ENCODE assay signal across 8 mouse cellular contexts in the genomic region with DNA sequence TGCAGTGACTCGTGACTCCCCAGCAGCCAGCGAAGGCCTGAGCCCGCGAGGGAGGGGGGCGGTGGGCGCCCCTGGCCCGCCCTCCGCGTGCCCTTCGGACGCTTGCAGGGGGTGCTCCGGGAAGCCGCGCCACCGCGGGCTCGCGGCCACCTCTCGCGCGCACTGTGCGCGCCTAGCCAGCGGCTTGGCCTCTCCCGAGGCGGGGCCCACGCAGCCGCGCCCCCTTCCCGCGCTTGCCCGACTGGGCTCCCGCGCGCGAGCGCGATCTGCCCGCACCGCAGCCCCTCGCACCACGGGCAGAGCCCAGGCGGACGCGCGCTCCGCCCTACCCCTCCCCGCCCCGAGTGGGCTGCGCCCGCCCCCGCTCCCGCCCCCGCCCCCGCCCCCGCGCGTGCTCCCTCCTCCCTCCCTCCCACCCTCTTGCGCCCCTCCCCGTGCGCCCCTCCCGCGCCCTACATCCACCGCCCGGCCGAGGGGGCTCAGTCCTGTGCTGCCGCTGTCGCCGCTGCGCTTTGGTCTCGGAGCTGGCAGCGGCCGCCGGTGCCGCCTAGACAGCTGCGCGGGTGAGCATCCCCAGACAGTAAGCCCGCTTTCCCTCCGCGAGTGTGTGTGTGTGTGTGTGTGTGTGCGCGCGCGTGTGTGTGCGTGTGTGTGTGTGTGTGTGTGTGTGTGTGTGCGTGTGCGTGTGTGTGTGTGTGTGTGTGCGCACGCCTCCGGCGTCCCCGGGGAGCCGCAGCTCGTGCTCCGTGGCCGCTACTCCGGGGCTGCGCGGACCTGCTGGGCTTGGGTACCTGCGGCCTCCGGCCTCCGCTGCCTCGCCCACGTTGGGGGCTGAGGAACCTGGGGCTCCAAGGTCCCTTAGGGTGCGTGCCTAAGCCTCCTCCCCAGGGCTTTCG. TPM values are rescaled to one million over a fixed set of nuclear protein-coding genes. Genes with fewer than 3 reads are reported as not detected.
DNase-seq lines count a peak whose midpoint lies in the region; ATAC-seq and TF ChIP-seq lines count a peak whose summit lies in the region.

A gene (plus strand): TSS at position 482 of the 896 bp plus-strand sequence.

- peak; percentile 59 for DNase-seq in forebrain, embryonic 10.5 days (ENCODE audit: extremely low spot score, low spot score)
- peak; percentile 61 for DNase-seq in testis, postnatal 14 days (ENCODE audit: low spot score)

- ATAC-seq in erythroblast, adult 5-6 weeks (replicated peaks; ENCODE audit: low FRiP score, poor library complexity, severe bottlenecking): no peak
- peak; percentile 87 for ATAC-seq in heart, embryonic 11.5 days (replicated peaks; ENCODE audit: insufficient number of reproducible peaks, low FRiP score, low TSS enrichment)
- ATAC-seq in kidney, embryonic 15.5 days (replicated peaks; ENCODE audit: low FRiP score): peak; percentile 92
- ATAC-seq in limb, embryonic 15.5 days (ENCODE audit: insufficient number of reproducible peaks, low FRiP score, low TSS enrichment, low read depth): peak; percentile 88

- H3K4me3 ChIP-seq in erythroblast, embryonic 14.5 days (replicated peaks): peak within 1 kb of the TSS; percentile 61
- H3K4me3 ChIP-seq in forebrain, embryonic 10.5 days: peak within 1 kb of the TSS; percentile 69
- peak within 1 kb of the TSS; percentile 59 for H3K4me3 ChIP-seq in heart, embryonic 11.5 days (ENCODE audit: low read depth, low read length)
- H3K4me3 ChIP-seq in kidney, embryonic 15.5 days (replicated peaks): peak within 1 kb of the TSS; percentile 55
- H3K4me3 ChIP-seq in limb, embryonic 15.5 days: peak within 1 kb of the TSS; percentile 51
- peak within 1 kb of the TSS; percentile 12 for H3K4me3 ChIP-seq in myocyte

- H3K27ac ChIP-seq in forebrain, embryonic 10.5 days: peak within 1 kb of the TSS; percentile 92
- peak within 1 kb of the TSS; percentile 77 for H3K27ac ChIP-seq in heart, embryonic 11.5 days (ENCODE audit: low read depth, low read length)
- 0 out of 2 replicates have a peak within 1 kb of the TSS, but pooled peaks have one; percentile 37 for H3K27ac ChIP-seq in kidney, embryonic 15.5 days
- peak within 1 kb of the TSS; percentile 67 for H3K27ac ChIP-seq in limb, embryonic 15.5 days

- H3K4me1 ChIP-seq in erythroblast, embryonic 14.5 days (ENCODE audit: control insufficient read depth): peaks cover 40% of the 10 kb centered on the region
- peaks cover 41% of the 10 kb centered on the region for H3K4me1 ChIP-seq in forebrain, embryonic 10.5 days
- H3K4me1 ChIP-seq in heart, embryonic 11.5 days (ENCODE audit: control insufficient read depth, insufficient read depth, low read length): peaks cover 3% of the 10 kb centered on the region; the same call in 1 of the 2 replicates
- no peaks in the 10 kb centered on the region for H3K4me1 ChIP-seq in kidney, embryonic 15.5 days
- H3K4me1 ChIP-seq in limb, embryonic 15.5 days: no peaks in the 10 kb centered on the region

- H3K36me3 ChIP-seq in erythroblast, embryonic 14.5 days (ENCODE audit: control insufficient read depth): no peaks in the 10 kb centered on the region
- no peaks in the 10 kb centered on the region for H3K36me3 ChIP-seq in forebrain, embryonic 10.5 days (replicated peaks)
- H3K36me3 ChIP-seq in heart, embryonic 11.5 days (ENCODE audit: control insufficient read depth, insufficient read depth, low read length): no peaks in the 10 kb centered on the region
- no peaks in the 10 kb centered on the region for H3K36me3 ChIP-seq in kidney, embryonic 15.5 days
- no peaks in the 10 kb centered on the region for H3K36me3 ChIP-seq in limb, embryonic 15.5 days
- no peaks in the 10 kb centered on the region for H3K36me3 ChIP-seq in myocyte (ENCODE audit: control insufficient read depth, insufficient read depth)

- peaks cover 57% of the 10 kb centered on the region for H3K27me3 ChIP-seq in erythroblast, embryonic 14.5 days (ENCODE audit: control insufficient read depth)
- H3K27me3 ChIP-seq in forebrain, embryonic 10.5 days (ENCODE audit: poor library complexity, severe bottlenecking): no peaks in the 10 kb centered on the region
- H3K27me3 ChIP-seq in heart, embryonic 11.5 days (ENCODE audit: control insufficient read depth, insufficient read depth, low read length): 0 out of 2 replicates have a peak, but pooled peaks cover 4% of the 10 kb centered on the region
- peaks cover 21% of the 10 kb centered on the region for H3K27me3 ChIP-seq in kidney, embryonic 15.5 days
- no peaks in the 10 kb centered on the region for H3K27me3 ChIP-seq in limb, embryonic 15.5 days
- H3K27me3 ChIP-seq in myocyte (ENCODE audit: control insufficient read depth, insufficient read depth, insufficient read length): no peaks in the 10 kb centered on the region

- H3ac ChIP-seq in myocyte (ENCODE audit: control insufficient read depth, insufficient read length): peak within 1 kb of the TSS; percentile 41

- H3K9ac ChIP-seq in heart, embryonic 11.5 days (ENCODE audit: low read depth, low read length): peak within 1 kb of the TSS; percentile 76
- peak within 1 kb of the TSS; percentile 43 for H3K9ac ChIP-seq in kidney, embryonic 15.5 days
- peak within 1 kb of the TSS; percentile 39 for H3K9ac ChIP-seq in limb, embryonic 15.5 days

- no peaks in the 10 kb centered on the region for H3K79me2 ChIP-seq in myocyte (ENCODE audit: control insufficient read depth, insufficient read depth)

- 20% methylated on average over 72 of the region's 106 CpGs for WGBS in forebrain, embryonic 10.5 days
- WGBS in heart, embryonic 11.5 days (ENCODE audit: insufficient replicate concordance): 16% methylated on average over 58 of the region's 106 CpGs
- WGBS in kidney, embryonic 15.5 days: 25% methylated on average over 32 of the region's 106 CpGs
- 25% methylated on average over 40 of the region's 106 CpGs for WGBS in limb, embryonic 15.5 days

- peaks cover 6% of the 10 kb centered on the region; the same call in 1 of the 2 replicates for H3K9me3 ChIP-seq in erythroblast, embryonic 14.5 days (ENCODE audit: control insufficient read depth, low read length)
- H3K9me3 ChIP-seq in forebrain, embryonic 10.5 days: no peaks in the 10 kb centered on the region
- no peaks in the 10 kb centered on the region for H3K9me3 ChIP-seq in heart, embryonic 11.5 days (replicated peaks; ENCODE audit: control insufficient read depth, low read length)
- H3K9me3 ChIP-seq in kidney, embryonic 15.5 days (replicated peaks): no peaks in the 10 kb centered on the region
- no peaks in the 10 kb centered on the region for H3K9me3 ChIP-seq in limb, embryonic 15.5 days

- no peak for TF ChIP-seq POLR2A in myocyte (IDR thresholded peaks at IDR 0.05; ENCODE audit: insufficient read length, low read depth)

- H3K4me2 ChIP-seq in heart, embryonic 11.5 days: peak within 1 kb of the TSS; percentile 64
- H3K4me2 ChIP-seq in kidney, embryonic 15.5 days: peak within 1 kb of the TSS; percentile 63
- peak within 1 kb of the TSS; percentile 54 for H3K4me2 ChIP-seq in limb, embryonic 15.5 days
- H3K4me2 ChIP-seq in myocyte (ENCODE audit: low read depth): peak within 1 kb of the TSS; percentile 42

TF ChIP-seq in myocyte, 11 proteins besides CTCF, POLR2A, EP300 and RAD21:
- peak in 2 of 3 experiments; percentile 41 to 62 for TF ChIP-seq MYOD1 (IDR thresholded peaks at IDR 0.05; ENCODE audit: control insufficient read depth in 1 of 3, insufficient read length in 2 of 3, low read depth in 2 of 3)
- no peak for TF ChIP-seq SRF (IDR thresholded peaks at IDR 0.05; ENCODE audit: control insufficient read depth, insufficient read length, low read depth)
- TF ChIP-seq TCF12 (IDR thresholded peaks at IDR 0.05; ENCODE audit: insufficient read depth, poor library complexity, severe bottlenecking): no peak
- no peak for TF ChIP-seq CEBPB (IDR thresholded peaks at IDR 0.05; ENCODE audit: insufficient read depth, poor library complexity, severe bottlenecking)
- no peak for TF ChIP-seq USF1 (IDR thresholded peaks at IDR 0.05; ENCODE audit: low read depth)
- TF ChIP-seq MYOG (IDR thresholded peaks at IDR 0.05; ENCODE audit: control insufficient read depth in 1 of 3, insufficient read depth in 1 of 3, insufficient read length in 2 of 3, low read depth in 2 of 3): peak in 2 of 3 experiments; percentile 69 to 71
- TF ChIP-seq REST (IDR thresholded peaks at IDR 0.05; ENCODE audit: insufficient read depth, insufficient read length): no peak
- no peak for TF ChIP-seq E2F4 (IDR thresholded peaks at IDR 0.05; ENCODE audit: insufficient read depth)
- TF ChIP-seq TCF3 (IDR thresholded peaks at IDR 0.05; ENCODE audit: insufficient read length, low read depth): no peak
- TF ChIP-seq POLR2AphosphoS2 (IDR thresholded peaks at IDR 0.05; ENCODE audit: insufficient read length, low read depth): peak; percentile 16
- TF ChIP-seq MAX (IDR thresholded peaks at IDR 0.05; ENCODE audit: low read depth): no peak

RNA-seq across cellular contexts. Expression of the gene that starts here (rescaled TPM):
- 0.12 and 0.17 TPM in 2 replicates for polyA plus RNA-seq in erythroblast, embryonic 14.5 days (2012)
- total RNA-seq in erythroblast, adult 5-6 weeks (2015; ENCODE audit: low replicate concordance): not detected in 2 replicates
- 0.34 TPM in 1 of 2 replicates, not detected in the other for total RNA-seq in erythroblast, adult 5-6 weeks (2017; ENCODE audit: low replicate concordance)
- 81.2 and 88.9 TPM in 2 replicates for polyA plus RNA-seq in forebrain, embryonic 10.5 days (2016; fragmentation: Nextera tagmentation; extraction: Ambion mirVana)
- 135 and 137 TPM in 2 replicates for polyA plus RNA-seq in heart, embryonic 11.5 days (2014; fragmentation: Nextera tagmentation; extraction: Ambion mirVana)
- polyA plus RNA-seq in kidney, embryonic 15.5 days (2015; fragmentation: Nextera tagmentation; extraction: Ambion mirVana): 89.6 and 89.8 TPM in 2 replicates
- polyA plus RNA-seq in limb, embryonic 15.5 days (2015; fragmentation: Nextera tagmentation; extraction: Ambion mirVana): 143 and 368 TPM in 2 replicates
- 74.2 TPM for polyA plus RNA-seq in myocyte (2012; fragmentation: generic; extraction: Trizol)

Comparison
In these comparisons a context has a peak if more than half of its experiments do, and no peak if none do; other contexts are left out.
1. RNA of the gene that starts here (polyA plus RNA-seq): 143 to 368 TPM in limb, embryonic 15.5 days, 135 to 137 TPM in heart, embryonic 11.5 days, 89.6 to 89.8 TPM in kidney, embryonic 15.5 days, 81.2 to 88.9 TPM in forebrain, embryonic 10.5 days and 74.2 TPM in myocyte (single experiment); 0.12 to 0.17 TPM in erythroblast, embryonic 14.5 days; every median in the first group is over 10 times any median in the second.
2. H3K4me3 ChIP-seq: peak in every context shown above with its lines; median percentile 69 in forebrain, embryonic 10.5 days; 61 in erythroblast, embryonic 14.5 days; 59 in heart, embryonic 11.5 days; 55 in kidney, embryonic 15.5 days; 51 in limb, embryonic 15.5 days; 12 in myocyte.
3. H3K27ac ChIP-seq: peak in every context shown above with its lines; median percentile 92 in forebrain, embryonic 10.5 days; 77 in heart, embryonic 11.5 days; 67 in limb, embryonic 15.5 days; 37 in kidney, embryonic 15.5 days.
4. Peak in every context shown above with its lines, with median percentiles within 50 percentile points of each other: H3K4me2 ChIP-seq and H3K9ac ChIP-seq.